Mouse (Mus musculus) layer of hippocampus, postnatal 10 days (tissue): ENCODE measurements around the gene Ccdc105. TPM values are rescaled to one million over a fixed set of nuclear protein-coding genes. Genes with fewer than 3 reads are reported as not detected.

ENCODE experiments used
- DNase-seq, 2 experiments: peaks; one replicate each; pipeline ENCODE4 v3.0.0; 2021; ENCODE audit warnings: low spot score in 2 of 2
- long read RNA-seq: library from polyadenylated mRNA; stranded (forward); transcript quantifications from one replicate; pipeline ENCODE4 v2.0.0, GENCODE M21; 2023
- total RNA-seq, 2 experiments: library from RNA; stranded (reverse); gene quantifications; 2 replicates each; pipeline ENCODE4 v1.2.3; 2021

Ccdc105 gene
- not detected for total RNA-seq
- long read RNA-seq, partial matches to known transcripts: 0 of 3 reads
- long read RNA-seq, other reads (novel, unspliced or antisense): 3 of 3 reads

DNA sequence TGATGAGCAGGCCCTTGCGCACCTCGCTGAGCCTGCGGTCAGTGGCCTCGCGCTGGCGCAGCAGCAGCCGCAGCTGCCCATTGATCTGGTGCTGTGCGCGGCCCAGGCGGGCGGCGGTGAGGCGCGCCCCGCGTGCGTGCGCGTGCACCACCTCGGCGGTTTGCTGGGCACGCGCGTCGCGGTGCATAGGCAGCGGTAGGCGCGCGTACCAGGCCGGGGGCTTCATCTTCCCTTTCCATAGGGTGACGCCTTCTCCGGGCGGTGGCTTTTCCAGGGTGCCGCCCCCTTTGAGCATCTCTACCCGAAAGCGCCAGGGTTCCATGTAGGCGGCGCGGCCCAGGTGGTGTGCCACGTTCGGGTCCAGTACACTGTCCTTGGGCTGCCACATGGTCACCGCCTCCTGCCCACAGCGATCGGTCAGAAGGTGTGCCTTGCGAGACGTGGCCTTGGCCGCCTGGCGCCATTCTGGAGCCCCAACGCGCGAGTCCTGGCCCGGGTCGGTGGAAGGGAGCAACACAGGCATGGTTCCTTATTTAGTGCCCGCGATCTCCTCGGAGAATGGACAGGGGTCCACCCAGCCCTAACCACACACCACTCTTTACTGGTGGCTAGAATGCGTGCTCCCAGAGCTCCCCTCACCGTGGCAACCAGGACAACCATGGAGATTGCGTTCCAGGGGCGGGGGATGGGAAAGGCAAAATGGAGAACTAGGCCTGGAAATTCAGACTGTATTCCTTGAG is at the start of gene Ccdc105:
Ccdc105 (minus strand) TSS at position 614 of the 740 bp plus-strand sequence.
- peak; percentile 68 to 78 for DNase-seq

DNA sequence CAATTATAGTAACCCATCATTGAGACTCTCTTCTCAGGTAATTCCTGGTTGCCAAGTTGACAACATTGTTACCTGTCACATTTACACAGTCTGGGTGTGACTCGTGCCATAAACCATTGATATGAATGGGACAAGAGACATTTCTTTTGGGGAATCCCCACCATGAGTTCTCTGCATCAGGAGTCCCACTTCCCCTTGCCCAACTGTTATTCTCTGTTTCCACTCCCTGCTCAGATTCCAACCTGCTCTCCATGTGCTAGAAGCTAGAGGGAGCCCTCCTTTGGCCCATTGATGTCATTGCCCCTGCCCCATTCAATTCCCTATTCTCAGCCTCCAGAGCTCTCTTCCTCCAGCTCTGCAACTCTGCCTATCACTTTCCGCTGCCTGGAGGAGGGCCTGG is 48.6 kb upstream of the Ccdc105 start:
- no peak for DNase-seq

DNA sequence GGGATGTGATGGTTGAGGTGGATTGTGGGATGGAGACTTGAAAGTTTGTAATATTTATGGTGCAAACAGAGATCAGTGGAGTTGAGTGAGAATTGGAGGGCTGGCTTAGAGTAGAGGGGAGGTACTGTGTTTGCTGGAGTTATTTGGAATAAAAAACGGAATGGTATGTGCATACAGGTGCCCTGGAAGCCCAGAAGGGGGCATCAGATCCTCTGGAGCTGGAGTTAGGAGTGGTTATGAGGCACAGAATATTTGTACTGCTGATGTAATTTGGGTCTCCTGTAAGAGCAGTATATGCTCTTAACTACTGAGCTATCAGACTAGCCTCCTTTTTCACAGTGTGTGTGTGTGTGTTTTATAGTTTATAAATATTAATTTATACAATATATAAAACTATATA is 37.7 kb upstream of the Ccdc105 start:
- DNase-seq: no peak

GRCm38 (mm10) chr10:78787566-78788087 is 34.8 kb upstream of the Ccdc105 start:
- peak; percentile 78 to 84 for DNase-seq

DNA sequence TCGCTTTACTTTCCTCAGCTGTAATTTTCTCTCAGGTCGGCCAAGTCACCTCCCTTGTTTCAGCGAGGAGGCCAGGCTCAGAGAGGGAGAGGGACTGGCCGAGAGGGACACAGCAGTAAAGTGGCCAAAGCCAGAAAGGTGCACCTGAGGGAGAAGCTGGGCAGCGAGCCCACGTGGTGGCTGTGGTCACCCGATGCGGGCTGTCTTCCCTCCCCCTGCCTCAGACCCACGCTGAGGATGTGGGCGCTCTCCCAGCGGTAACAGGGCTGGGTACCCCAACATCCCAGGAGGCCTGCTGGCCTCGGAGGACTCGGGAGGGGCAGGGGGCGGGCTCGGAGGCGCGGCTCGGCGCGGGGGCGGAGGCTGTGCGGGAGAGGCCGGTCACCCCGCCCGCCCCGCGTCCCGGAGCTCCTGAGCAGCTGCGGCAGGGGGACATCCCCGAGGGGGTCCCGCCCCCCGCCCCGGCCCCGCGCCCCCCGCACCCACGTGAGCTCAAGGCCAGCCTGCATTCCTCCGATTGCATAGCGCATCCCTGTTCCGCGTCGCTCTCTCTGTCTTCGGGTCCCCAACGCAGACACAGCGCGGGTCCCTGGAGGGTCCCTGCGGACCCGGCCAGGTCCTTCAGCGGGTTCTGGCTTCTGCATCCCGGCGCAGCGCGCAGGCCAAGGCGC is 27.3 kb upstream of the Ccdc105 start, which contains the start of gene Slc1a6:
Slc1a6 (plus strand) TSS at position 516 of the 671 bp plus-strand sequence.
- DNase-seq: peak; percentile 31 to 47

- DNase-seq: no peak
Measured at GRCm38 (mm10) chr10:78779527-78779926, 26.7 kb upstream of the Ccdc105 start.

GRCm38 (mm10) chr10:78775830-78776229 is 23.0 kb upstream of the Ccdc105 start:
- no peak for DNase-seq

DNA sequence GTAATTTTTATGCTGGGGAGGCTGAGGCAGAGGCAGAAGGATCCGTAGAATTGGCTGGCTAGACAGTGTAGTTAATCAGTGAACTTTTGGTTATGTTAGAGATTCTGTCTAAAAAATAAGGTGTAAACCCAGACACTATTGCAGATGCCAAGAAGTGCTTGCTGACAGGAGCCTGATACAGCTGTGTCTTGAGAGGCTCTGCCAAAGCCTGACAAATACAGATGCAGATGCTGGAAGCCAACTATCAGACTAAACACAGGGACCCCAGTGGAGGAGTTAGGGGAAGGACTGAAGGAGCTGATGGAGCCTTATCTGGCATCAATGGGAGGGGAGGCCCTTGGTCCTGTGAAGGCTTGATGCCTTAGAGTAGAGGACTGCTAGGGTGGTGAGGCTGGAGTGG is 12.7 kb upstream of the Ccdc105 start:
- no peak for DNase-seq

DNA sequence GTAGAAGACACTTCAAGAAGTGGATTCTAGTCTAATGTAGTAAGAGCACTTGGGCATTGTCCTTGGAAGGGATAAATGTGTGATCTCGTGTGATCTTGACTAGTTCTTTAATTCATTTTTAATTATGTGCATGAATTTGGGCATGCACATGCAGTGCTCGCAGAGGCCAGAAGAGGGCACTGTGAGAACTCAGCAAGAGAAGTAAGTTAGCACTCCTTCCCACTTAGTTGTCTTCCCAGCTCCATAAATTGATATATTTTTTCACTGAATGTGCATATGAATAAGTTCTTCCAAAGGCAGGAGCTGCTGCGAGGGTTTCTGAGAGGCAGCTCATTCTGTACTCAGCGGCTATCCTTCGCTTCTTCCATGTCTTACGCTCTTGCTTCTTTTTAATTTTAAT is 3.2 kb upstream of the Ccdc105 start:
- peak; percentile 83 to 88 for DNase-seq

DNA sequence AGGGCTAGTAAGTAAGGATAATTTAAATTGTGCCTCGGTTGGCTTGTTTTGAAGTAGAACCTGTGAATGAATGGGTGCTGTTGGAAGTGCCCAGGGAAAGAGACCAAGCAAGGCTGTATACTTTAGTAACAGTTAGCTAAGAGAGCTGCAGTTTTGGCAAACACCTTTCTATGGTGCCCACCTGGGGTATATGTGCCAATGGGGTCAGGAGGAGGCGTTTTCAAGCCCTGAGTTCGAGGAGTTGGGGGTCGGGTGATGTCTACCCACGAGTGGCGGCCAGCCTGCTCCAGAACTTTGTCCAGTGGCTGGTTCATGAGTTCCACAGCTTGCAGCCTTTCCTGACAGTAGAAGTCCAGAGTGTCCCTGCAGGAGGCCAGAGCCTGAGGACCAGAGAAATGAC is 3.9 kb downstream of the Ccdc105 start:
- no peak for DNase-seq

DNA sequence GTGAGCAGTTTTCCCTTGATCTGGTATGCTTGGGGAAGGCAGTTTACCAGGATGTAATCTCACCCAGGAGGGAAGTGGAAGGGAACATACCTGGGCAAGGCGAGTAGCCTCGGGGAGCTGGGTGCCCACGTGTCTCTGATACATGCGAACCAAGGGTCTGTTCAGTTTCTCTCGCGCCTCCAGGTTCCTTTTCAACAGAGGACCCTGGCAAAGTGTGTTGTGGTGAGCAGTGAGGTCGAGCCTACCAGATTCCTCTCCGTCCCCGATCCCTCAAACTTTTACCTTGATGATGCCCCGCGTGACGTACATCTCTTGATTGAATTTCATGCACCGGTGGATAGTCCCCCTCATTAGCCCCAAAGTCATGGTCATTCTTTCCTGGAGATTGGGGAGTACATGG is 4.7 kb downstream of the Ccdc105 start:
- DNase-seq: no peak

DNA sequence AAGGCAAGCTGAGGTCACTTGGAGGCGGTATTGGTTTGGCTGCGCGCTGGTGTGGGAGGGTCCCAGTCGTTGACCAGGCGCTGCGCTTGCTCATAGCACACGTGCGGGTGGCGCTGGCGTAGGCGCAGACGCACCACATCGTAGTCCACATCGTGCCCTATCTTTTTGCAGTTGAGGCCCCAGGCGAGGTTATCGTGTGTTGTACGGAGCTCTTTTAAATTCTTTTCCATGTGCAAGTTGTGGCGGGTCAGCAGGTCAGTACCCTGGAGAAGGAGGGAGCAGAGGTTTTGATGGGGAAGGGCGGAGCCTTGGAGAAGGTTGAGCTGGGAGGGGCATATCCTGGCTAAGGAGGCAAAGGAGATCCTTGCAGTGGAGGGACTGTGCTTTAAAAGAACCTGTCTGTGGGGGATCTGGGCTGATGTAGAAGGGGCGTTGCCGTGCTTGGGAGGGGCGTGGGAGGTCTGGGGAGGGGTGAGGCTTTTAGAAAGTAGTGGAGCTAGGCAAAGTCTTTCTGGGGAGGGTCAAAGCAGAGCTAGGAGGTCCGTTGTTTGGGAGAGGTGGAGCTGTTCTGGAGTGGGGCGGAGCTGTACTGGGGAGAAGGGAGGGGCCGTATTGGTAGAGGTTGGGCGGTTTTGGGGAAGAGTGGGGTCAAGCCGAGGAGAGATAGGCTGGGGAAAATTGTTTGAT is 5.7 kb downstream of the Ccdc105 start:
- peak in 1 of 2 experiments; percentile 35 for DNase-seq

DNA sequence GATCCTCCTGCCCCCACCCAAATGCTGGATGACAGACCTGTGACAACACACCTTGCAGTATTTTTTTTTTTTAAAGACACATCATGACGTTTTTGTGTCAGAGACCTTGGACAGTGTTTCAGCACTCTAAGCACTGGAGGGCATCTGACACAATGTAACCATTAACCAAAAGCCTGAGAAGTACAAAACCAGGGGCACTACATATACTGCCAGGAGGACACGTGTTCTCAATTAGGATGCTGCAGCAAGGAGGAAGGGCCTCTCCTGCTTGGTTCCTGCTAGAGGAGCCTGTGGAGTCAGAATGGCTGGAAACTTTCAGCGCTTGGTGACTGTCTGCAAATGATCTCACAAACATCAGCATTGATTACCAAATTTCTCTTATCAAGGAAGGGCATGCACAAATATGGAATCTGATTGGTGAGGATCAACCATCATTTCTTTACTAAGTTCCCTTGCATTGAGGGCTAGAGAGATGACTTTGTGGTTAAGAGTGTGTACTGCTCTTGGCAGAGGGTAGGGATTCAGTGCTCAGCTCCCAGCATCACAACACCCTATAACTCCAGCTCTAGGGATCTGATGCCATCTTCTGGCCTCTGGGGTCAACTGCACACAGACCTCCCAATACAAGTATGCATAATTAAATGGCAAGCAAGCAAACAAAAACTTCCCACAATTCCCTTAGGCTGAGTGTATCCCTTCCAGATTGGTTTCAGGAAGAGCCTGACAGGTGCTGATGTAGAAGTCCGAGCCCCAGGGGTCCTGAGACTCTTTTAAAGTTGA is 7.2 kb downstream of the Ccdc105 start:
- DNase-seq: no peak

DNA sequence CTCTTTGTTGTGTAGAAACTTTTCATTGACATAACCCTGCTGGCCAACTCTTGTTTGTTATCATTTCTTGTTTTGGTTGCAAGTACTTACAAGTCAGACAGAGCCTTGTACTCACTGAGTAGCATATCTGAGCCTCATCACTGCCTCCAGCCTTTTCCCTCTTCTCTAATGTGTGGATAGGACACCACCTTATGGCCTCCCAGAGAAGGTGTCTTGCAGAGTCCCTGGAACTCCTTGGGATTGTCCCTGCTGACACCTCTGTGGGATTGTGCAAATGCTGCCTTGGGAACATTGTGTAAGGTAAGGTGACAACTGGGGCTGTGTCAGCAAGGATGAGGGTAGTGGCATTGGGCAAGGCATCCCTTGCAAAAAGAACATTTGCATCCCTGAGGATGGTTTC is 9.1 kb downstream of the Ccdc105 start:
- DNase-seq: no peak

- DNase-seq: no peak
Measured at GRCm38 (mm10) chr10:78739821-78740220, 13.0 kb downstream of the Ccdc105 start.

GRCm38 (mm10) chr10:78727876-78728275 is 25.0 kb downstream of the Ccdc105 start:
- DNase-seq: no peak

DNA sequence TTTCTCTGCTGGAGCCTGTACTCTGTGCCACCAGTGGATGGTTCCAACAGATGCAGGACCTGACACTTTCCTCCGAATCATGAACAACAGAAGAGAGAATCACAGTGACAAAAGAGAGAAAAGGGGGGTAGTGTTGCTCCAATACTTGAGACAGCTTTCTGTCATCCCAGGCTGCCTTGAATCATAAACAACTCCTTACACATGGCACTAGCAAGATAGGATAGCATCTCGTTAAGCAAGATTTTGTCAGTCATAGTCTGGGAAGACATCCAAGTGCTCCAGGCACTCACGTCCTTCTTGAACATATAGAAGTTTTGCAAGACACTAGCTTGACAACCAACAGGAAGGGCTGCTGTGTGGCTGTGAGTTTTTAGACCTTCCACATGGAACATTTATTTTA is 25.8 kb downstream of the Ccdc105 start:
- no peak for DNase-seq

- DNase-seq: no peak
Measured at GRCm38 (mm10) chr10:78723416-78723815, 29.4 kb downstream of the Ccdc105 start.

DNA sequence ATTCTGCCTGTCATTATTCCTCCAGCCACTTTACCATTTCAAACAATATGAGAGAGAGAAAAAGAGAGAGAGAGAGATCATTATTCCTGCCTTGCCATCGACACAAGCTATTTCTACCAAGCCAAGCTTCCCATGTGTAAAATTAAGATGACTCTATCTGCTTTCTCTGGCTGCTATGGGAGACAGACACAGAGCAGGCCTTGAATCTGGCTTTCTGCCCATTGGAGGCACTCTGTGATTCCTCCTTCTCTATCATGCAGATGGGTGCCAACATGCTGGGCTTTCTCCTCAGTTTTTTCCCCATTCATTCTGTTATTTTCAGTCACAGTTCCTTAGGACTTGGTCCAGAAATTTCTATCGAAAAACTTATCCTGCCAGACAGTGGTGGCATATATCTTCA is 30.2 kb downstream of the Ccdc105 start:
- peak; percentile 19 to 52 for DNase-seq

DNA sequence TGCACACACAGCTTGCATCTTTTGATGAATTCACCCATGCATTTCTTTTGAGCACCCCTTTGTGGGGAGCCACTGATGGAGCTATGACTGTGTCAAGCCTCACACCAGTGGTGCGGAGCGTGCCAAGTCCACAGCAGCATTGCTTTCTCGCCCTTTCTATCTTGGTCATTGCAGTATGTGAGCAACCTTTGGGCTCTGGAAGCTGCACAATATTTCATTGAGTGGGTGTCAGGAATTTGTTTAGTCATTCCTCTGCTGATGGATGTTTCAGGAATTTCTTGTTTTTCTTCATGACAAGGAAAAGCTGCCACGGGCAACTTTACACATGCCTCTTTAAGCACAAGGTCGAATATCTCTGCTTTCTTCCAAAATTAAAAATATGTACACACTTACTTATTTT is 30.8 kb downstream of the Ccdc105 start:
- DNase-seq: no peak

- DNase-seq: no peak
Measured at GRCm38 (mm10) chr10:78718056-78718455, 34.8 kb downstream of the Ccdc105 start, which contains the start of gene Casp14. TSS of gene Casp14 (minus strand) at chr10:78718294.
